Mouse (Mus musculus) spleen, postnatal 4 days (tissue): ENCODE data around the gene Ngrn.

Experiments
- DNase-seq, 2 experiments: peaks; one replicate each; pipeline ENCODE4 v3.0.0; 2022; ENCODE audit warnings: low spot score in 2 of 2

The Ngrn gene

GRCm38 (mm10) chr7:80260625-80261371 lies at the start of gene Ngrn:
TSS of gene Ngrn (plus strand) at chr7:80261215.
- peak; percentile 81 to 89 for DNase-seq

GRCm38 (mm10) chr7:80213604-80214003 lies 47.4 kb upstream of the Ngrn start:
- peak in 1 of 2 experiments; percentile 58 for DNase-seq

- peak; percentile 12 to 60 for DNase-seq
Measured at GRCm38 (mm10) chr7:80214459-80214858, 46.6 kb upstream of the Ngrn start.

GRCm38 (mm10) chr7:80215398-80215797 lies 45.6 kb upstream of the Ngrn start:
- peak; percentile 86 to 94 for DNase-seq

GRCm38 (mm10) chr7:80216566-80216965 lies 44.4 kb upstream of the Ngrn start:
- DNase-seq, result peak; percentile 13 to 63

GRCm38 (mm10) chr7:80218666-80219065 lies 42.3 kb upstream of the Ngrn start:
- peak in 1 of 2 experiments; percentile 59 for DNase-seq

- peak in 1 of 2 experiments; percentile 55 for DNase-seq
Measured at GRCm38 (mm10) chr7:80220237-80220797, 40.7 kb upstream of the Ngrn start.

- no peak for DNase-seq
Measured at GRCm38 (mm10) chr7:80221179-80221750, 39.8 kb upstream of the Ngrn start.

GRCm38 (mm10) chr7:80227065-80227464 lies 34.0 kb upstream of the Ngrn start:
- no peak for DNase-seq

- no peak for DNase-seq
Measured at GRCm38 (mm10) chr7:80230196-80230595, 30.8 kb upstream of the Ngrn start.

GRCm38 (mm10) chr7:80231971-80232488 lies 29.0 kb upstream of the Ngrn start:
- peak in 1 of 2 experiments; percentile 59 for DNase-seq

GRCm38 (mm10) chr7:80232489-80233029 lies 28.5 kb upstream of the Ngrn start, which contains the start of the genes Cib1 and Gdpgp1:
TSS of gene Cib1 (minus strand) at chr7:80232813.
TSS of gene Gdpgp1 (plus strand) at chr7:80232865.
- peak; percentile 98 to 99 for DNase-seq

- DNase-seq, result no peak
Measured at GRCm38 (mm10) chr7:80233799-80234198, 27.2 kb upstream of the Ngrn start.

- DNase-seq, result no peak
Measured at GRCm38 (mm10) chr7:80238542-80238941, 22.5 kb upstream of the Ngrn start.

- no peak for DNase-seq
Measured at GRCm38 (mm10) chr7:80241661-80242060, 19.4 kb upstream of the Ngrn start.

GRCm38 (mm10) chr7:80244851-80245250 lies 16.2 kb upstream of the Ngrn start:
- no peak for DNase-seq

GRCm38 (mm10) chr7:80246148-80246721 lies 14.8 kb upstream of the Ngrn start, which contains the start of gene Ttll13:
TSS of gene Ttll13 (plus strand) at chr7:80246376.
- peak; percentile 98 for DNase-seq

GRCm38 (mm10) chr7:80246859-80247258 lies 14.2 kb upstream of the Ngrn start:
- DNase-seq, result no peak

GRCm38 (mm10) chr7:80252437-80252836 lies 8.6 kb upstream of the Ngrn start:
- no peak for DNase-seq

- DNase-seq, result no peak
Measured at GRCm38 (mm10) chr7:80252886-80253285, 8.1 kb upstream of the Ngrn start.

- no peak for DNase-seq
Measured at GRCm38 (mm10) chr7:80255981-80256380, 5.0 kb upstream of the Ngrn start.

- DNase-seq, result no peak
Measured at GRCm38 (mm10) chr7:80257706-80258105, 3.3 kb upstream of the Ngrn start.
